Mouse (Mus musculus): ENCODE data around the gene Ucn2. TPM values are rescaled to one million over a fixed set of nuclear protein-coding genes. Genes with fewer than 3 reads are reported as not detected.

Gene Ucn2
- polyA plus RNA-seq (2014; fragmentation: Nextera tagmentation; extraction: Ambion mirVana): not detected in 2 replicates

- 97% methylated on average over 4 of the region's 4 CpGs for WGBS
- no peaks in the 10 kb centered on the region for H3K9me3 ChIP-seq (ENCODE audit: control insufficient read depth, low read length)
- H3K27ac ChIP-seq (ENCODE audit: low read depth, low read length): no peak within 1 kb of the TSS
- ATAC-seq (ENCODE audit: low FRiP score) (no peak), DNase-seq (ENCODE audit: low spot score) (no peak)
- H3K36me3 ChIP-seq (ENCODE audit: control insufficient read depth, insufficient read depth, low read length): no peaks in the 10 kb centered on the region
- H3K4me1 ChIP-seq (replicated peaks; ENCODE audit: control insufficient read depth, insufficient read depth, low read length): no peaks in the 10 kb centered on the region
- no peaks in the 10 kb centered on the region for H3K27me3 ChIP-seq (ENCODE audit: control insufficient read depth, insufficient read depth, low read length)
- H3K4me2 ChIP-seq (replicated peaks; ENCODE audit: low read depth, low read length): no peak within 1 kb of the TSS
- no peak within 1 kb of the TSS for H3K4me3 ChIP-seq (ENCODE audit: low read depth, low read length)
- no peak within 1 kb of the TSS for H3K9ac ChIP-seq (ENCODE audit: low read depth, low read length)
These were observed at the start of gene Ucn2 for GRCm38 (mm10) chr9:108985710-108986109. TSS of gene Ucn2 (plus strand) at chr9:108986010.

GRCm38 (mm10) chr9:108936418-108937364 lies 49.1 kb upstream of the Ucn2 start, which contains the start of gene Uqcrc1:
TSS of gene Uqcrc1 (plus strand) at chr9:108936633.
- H3K27ac ChIP-seq (ENCODE audit: low read depth, low read length): peak within 1 kb of the TSS; percentile 24; the same call in 1 of the 2 replicates
- H3K4me3 ChIP-seq (ENCODE audit: low read depth, low read length): peak within 1 kb of the TSS; percentile 97
- peak within 1 kb of the TSS; percentile 88 for H3K4me2 ChIP-seq (replicated peaks; ENCODE audit: low read depth, low read length)
- WGBS: under 1% methylated on average over 58 of the region's 58 CpGs
- H3K27me3 ChIP-seq (ENCODE audit: control insufficient read depth, insufficient read depth, low read length): no peaks in the 10 kb centered on the region
- no peaks in the 10 kb centered on the region for H3K4me1 ChIP-seq (replicated peaks; ENCODE audit: control insufficient read depth, insufficient read depth, low read length)
- ATAC-seq (ENCODE audit: low FRiP score) (peak; percentile 86), DNase-seq (ENCODE audit: low spot score) (peak; percentile 100)
- H3K36me3 ChIP-seq (ENCODE audit: control insufficient read depth, insufficient read depth, low read length): peaks cover 8% of the 10 kb centered on the region; the same call in 1 of the 2 replicates
- peak within 1 kb of the TSS; percentile 88 for H3K9ac ChIP-seq (ENCODE audit: low read depth, low read length)
- H3K9me3 ChIP-seq (ENCODE audit: control insufficient read depth, low read length): no peaks in the 10 kb centered on the region

GRCm38 (mm10) chr9:108945111-108945510 lies 40.7 kb upstream of the Ucn2 start:
- Histone ChIP-seq H3K9ac (ENCODE audit: low read depth, low read length) (no peak overlapping the region), H3K4me3 (ENCODE audit: low read depth, low read length) (no peak overlapping the region), H3K36me3 (ENCODE audit: control insufficient read depth, insufficient read depth, low read length) (peaks cover 23% of the 10 kb centered on the region), H3K4me1 (replicated peaks; ENCODE audit: control insufficient read depth, insufficient read depth, low read length) (no peaks in the 10 kb centered on the region), H3K27me3 (ENCODE audit: control insufficient read depth, insufficient read depth, low read length) (no peaks in the 10 kb centered on the region), H3K9me3 (ENCODE audit: control insufficient read depth, low read length) (no peaks in the 10 kb centered on the region), H3K4me2 (replicated peaks; ENCODE audit: low read depth, low read length) (no peak overlapping the region), H3K27ac (ENCODE audit: low read depth, low read length) (no peak overlapping the region)
- DNase-seq (ENCODE audit: low spot score): no peak
- no peak for ATAC-seq (ENCODE audit: low FRiP score)
- 84% methylated on average over 9 of the region's 9 CpGs for WGBS

GRCm38 (mm10) chr9:108945608-108946007 lies 40.2 kb upstream of the Ucn2 start:
- Histone ChIP-seq H3K4me2 (replicated peaks; ENCODE audit: low read depth, low read length) (no peak overlapping the region), H3K27me3 (ENCODE audit: control insufficient read depth, insufficient read depth, low read length) (no peaks in the 10 kb centered on the region), H3K9me3 (ENCODE audit: control insufficient read depth, low read length) (no peaks in the 10 kb centered on the region), H3K4me3 (ENCODE audit: low read depth, low read length) (no peak overlapping the region), H3K4me1 (replicated peaks; ENCODE audit: control insufficient read depth, insufficient read depth, low read length) (no peaks in the 10 kb centered on the region), H3K9ac (ENCODE audit: low read depth, low read length) (no peak overlapping the region), H3K36me3 (ENCODE audit: control insufficient read depth, insufficient read depth, low read length) (peaks cover 23% of the 10 kb centered on the region), H3K27ac (ENCODE audit: low read depth, low read length) (no peak overlapping the region)
- 92% methylated on average over 5 of the region's 5 CpGs for WGBS
- no peak for DNase-seq (ENCODE audit: low spot score)
- ATAC-seq (ENCODE audit: low FRiP score): no peak

GRCm38 (mm10) chr9:108949231-108949966 lies 36.4 kb upstream of the Ucn2 start:
- DNase-seq (ENCODE audit: low spot score): peak; percentile 32
- 68% methylated on average over 13 of the region's 13 CpGs for WGBS
- H3K36me3 ChIP-seq (ENCODE audit: control insufficient read depth, insufficient read depth, low read length): peaks cover 17% of the 10 kb centered on the region

GRCm38 (mm10) chr9:108949967-108950728 lies 35.7 kb upstream of the Ucn2 start:
- Histone ChIP-seq H3K27ac (ENCODE audit: low read depth, low read length) (no peak overlapping the region), H3K4me2 (replicated peaks; ENCODE audit: low read depth, low read length) (no peak overlapping the region), H3K9ac (ENCODE audit: low read depth, low read length) (no peak overlapping the region), H3K36me3 (ENCODE audit: control insufficient read depth, insufficient read depth, low read length) (peaks cover 15% of the 10 kb centered on the region), H3K4me1 (replicated peaks; ENCODE audit: control insufficient read depth, insufficient read depth, low read length) (no peaks in the 10 kb centered on the region), H3K27me3 (ENCODE audit: control insufficient read depth, insufficient read depth, low read length) (peaks cover 10% of the 10 kb centered on the region), H3K4me3 (ENCODE audit: low read depth, low read length) (no peak overlapping the region), H3K9me3 (ENCODE audit: control insufficient read depth, low read length) (no peaks in the 10 kb centered on the region)
- ATAC-seq (ENCODE audit: low FRiP score): no peak
- 81% methylated on average over 9 of the region's 9 CpGs for WGBS
- no peak for DNase-seq (ENCODE audit: low spot score)

More at GRCm38 (mm10) chr9:108949231-108949966, 36.4 kb upstream of the Ucn2 start:
- H3K4me3 ChIP-seq (ENCODE audit: low read depth, low read length): no peak overlapping the region
- no peaks in the 10 kb centered on the region for H3K9me3 ChIP-seq (ENCODE audit: control insufficient read depth, low read length)
- no peak for ATAC-seq (ENCODE audit: low FRiP score)
- H3K4me2 ChIP-seq (replicated peaks; ENCODE audit: low read depth, low read length): no peak overlapping the region
- H3K27ac ChIP-seq (ENCODE audit: low read depth, low read length): no peak overlapping the region
- no peaks in the 10 kb centered on the region for H3K4me1 ChIP-seq (replicated peaks; ENCODE audit: control insufficient read depth, insufficient read depth, low read length)
- H3K9ac ChIP-seq (ENCODE audit: low read depth, low read length): no peak overlapping the region
- peaks cover 10% of the 10 kb centered on the region for H3K27me3 ChIP-seq (ENCODE audit: control insufficient read depth, insufficient read depth, low read length)

GRCm38 (mm10) chr9:108953081-108953636 lies 32.7 kb upstream of the Ucn2 start, which contains the start of gene Col7a1:
TSS of gene Col7a1 (plus strand) at chr9:108953586.
- H3K4me2 ChIP-seq (replicated peaks; ENCODE audit: low read depth, low read length): peak within 1 kb of the TSS; percentile 14
- H3K27me3 ChIP-seq (ENCODE audit: control insufficient read depth, insufficient read depth, low read length): peaks cover 10% of the 10 kb centered on the region
- H3K27ac ChIP-seq (ENCODE audit: low read depth, low read length): no peak within 1 kb of the TSS
- DNase-seq (ENCODE audit: low spot score) (no peak), ATAC-seq (ENCODE audit: low FRiP score) (no peak)
- H3K9ac ChIP-seq (ENCODE audit: low read depth, low read length): no peak within 1 kb of the TSS
- no peaks in the 10 kb centered on the region for H3K9me3 ChIP-seq (ENCODE audit: control insufficient read depth, low read length)
- no peak within 1 kb of the TSS for H3K4me3 ChIP-seq (ENCODE audit: low read depth, low read length)
- H3K36me3 ChIP-seq (ENCODE audit: control insufficient read depth, insufficient read depth, low read length): peaks cover 6% of the 10 kb centered on the region; the same call in 1 of the 2 replicates
- 10% methylated on average over 15 of the region's 15 CpGs for WGBS
- no peaks in the 10 kb centered on the region for H3K4me1 ChIP-seq (replicated peaks; ENCODE audit: control insufficient read depth, insufficient read depth, low read length)

GRCm38 (mm10) chr9:108955241-108955640 lies 30.6 kb upstream of the Ucn2 start:
- WGBS: 93% methylated on average over 11 of the region's 11 CpGs
- Histone ChIP-seq H3K9me3 (ENCODE audit: control insufficient read depth, low read length) (no peaks in the 10 kb centered on the region), H3K9ac (ENCODE audit: low read depth, low read length) (no peak overlapping the region), H3K4me1 (replicated peaks; ENCODE audit: control insufficient read depth, insufficient read depth, low read length) (no peaks in the 10 kb centered on the region), H3K36me3 (ENCODE audit: control insufficient read depth, insufficient read depth, low read length) (no peaks in the 10 kb centered on the region), H3K4me3 (ENCODE audit: low read depth, low read length) (no peak overlapping the region), H3K27ac (ENCODE audit: low read depth, low read length) (no peak overlapping the region), H3K27me3 (ENCODE audit: control insufficient read depth, insufficient read depth, low read length) (peaks cover 10% of the 10 kb centered on the region), H3K4me2 (replicated peaks; ENCODE audit: low read depth, low read length) (no peak overlapping the region)
- ATAC-seq (ENCODE audit: low FRiP score) (no peak), DNase-seq (ENCODE audit: low spot score) (no peak)

Data from hindbrain, embryonic 11.5 days (tissue).